Comparison of ENCODE assay signal across 8 mouse cellular contexts in the genomic region with DNA sequence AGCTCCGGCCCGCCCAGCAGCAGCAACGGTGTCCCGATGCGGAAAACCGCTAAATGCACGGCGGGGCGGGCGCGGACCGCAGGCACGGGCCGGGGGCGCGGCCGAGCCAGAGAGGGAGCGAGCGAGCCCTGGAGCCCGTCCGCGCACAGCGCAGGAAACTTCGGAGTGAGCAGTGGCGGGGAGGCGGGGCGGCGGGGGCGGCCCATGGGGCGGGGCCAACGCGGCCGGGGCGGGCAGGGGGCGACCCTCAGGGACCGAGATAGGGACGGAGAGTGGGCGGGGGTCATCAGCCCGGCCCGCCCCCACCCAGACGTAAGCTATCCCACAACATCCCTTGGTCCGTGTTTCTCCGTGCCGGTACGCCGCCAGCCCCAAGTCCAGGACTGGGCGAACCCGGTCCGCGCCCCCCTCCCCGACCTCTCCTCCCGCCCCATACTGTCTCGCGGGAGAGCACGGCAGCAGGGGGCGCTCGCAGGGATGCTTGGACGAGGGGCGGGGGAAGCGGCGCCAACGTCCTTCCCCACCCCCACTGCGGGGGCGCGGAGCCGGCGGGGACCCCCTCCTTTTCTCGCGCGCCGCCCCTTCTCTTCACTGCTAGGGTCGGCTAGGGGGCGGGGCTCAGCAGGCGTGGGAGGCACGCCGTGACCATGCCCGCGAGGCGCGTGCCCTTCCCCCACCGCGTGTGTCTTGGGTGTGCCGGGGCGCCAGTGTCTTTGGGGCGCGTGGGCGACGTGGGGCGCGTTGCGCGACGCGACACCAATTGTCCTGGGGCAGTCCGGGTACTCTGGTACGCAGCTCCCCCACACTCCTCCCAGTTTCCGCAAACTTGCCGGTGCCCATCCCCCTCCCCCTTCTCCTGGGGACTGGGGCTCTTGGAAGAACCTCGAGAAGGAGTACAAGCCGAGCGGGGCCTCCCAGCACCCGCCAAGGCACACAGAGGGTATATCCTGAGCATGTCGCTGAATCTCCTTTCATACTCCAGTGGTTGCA. TPM values are rescaled to one million over a fixed set of nuclear protein-coding genes. Genes with fewer than 3 reads are reported as not detected.
DNase-seq lines count a peak whose midpoint lies in the region; TF ChIP-seq lines count a peak whose summit lies in the region.

A gene (minus strand): TSS at position 167 of the 990 bp plus-strand sequence.

- H3K4me3 ChIP-seq in embryonic fibroblast, embryonic 13.5 days (ENCODE audit: insufficient read depth, low read length) = peak within 1 kb of the TSS; percentile 40
- H3K4me3 ChIP-seq in left cerebral cortex, adult 2 months = peak within 1 kb of the TSS; percentile 74
- peak within 1 kb of the TSS; percentile 53; the same call in 1 of the 2 replicates for H3K4me3 ChIP-seq in spleen, adult 2 months (ENCODE audit: extremely low read depth, insufficient read depth, insufficient read length)

- peak; percentile 90 for DNase-seq in A20 (ENCODE audit: low read depth, low spot score)
- DNase-seq in Muller cell, postnatal 12 days (ENCODE audit: inconsistent ontology term) = peak; percentile 84
- DNase-seq in heart, postnatal 4 days = peak; percentile 81
- DNase-seq in left cerebral cortex, adult 2 months (ENCODE audit: extremely low spot score in 1 of 2, low spot score in 2 of 2) = peak; percentile 69 to 79
- peak; percentile 85 for DNase-seq in mesoderm, embryonic 11.5 days (ENCODE audit: low read depth, low spot score)
- peak in 1 of 2 experiments; percentile 11 for DNase-seq in spleen, adult 2 months (ENCODE audit: low read depth in 1 of 2, low spot score in 2 of 2)
- no peak for DNase-seq in natural killer cell, adult 2 months (ENCODE audit: low spot score in 2 of 2)

- 3% methylated on average over 77 of the region's 103 CpGs for WGBS in spleen, adult 2 months

- H3K36me3 ChIP-seq in spleen, adult 2 months (ENCODE audit: control insufficient read depth, insufficient read depth, low read length) = no peaks in the 10 kb centered on the region

- H3K27ac ChIP-seq in embryonic fibroblast, embryonic 13.5 days (ENCODE audit: insufficient read depth, low read length) = no peak within 1 kb of the TSS
- H3K27ac ChIP-seq in left cerebral cortex, adult 2 months = peak within 1 kb of the TSS; percentile 61
- H3K27ac ChIP-seq in spleen, adult 2 months (ENCODE audit: insufficient read depth, low read length) = no peak within 1 kb of the TSS

- TF ChIP-seq CTCF in embryonic fibroblast, embryonic 13.5 days (IDR thresholded peaks at IDR 0.05; ENCODE audit: borderline replicate concordance, insufficient read depth, low read length) = peak; percentile 21; the same call in 1 of the 2 replicates
- TF ChIP-seq CTCF in left cerebral cortex, adult 2 months (IDR thresholded peaks at IDR 0.05) = peak; percentile 64
- peak; percentile 11; the same call in 1 of the 2 replicates for TF ChIP-seq CTCF in spleen, adult 2 months (IDR thresholded peaks at IDR 0.05; ENCODE audit: extremely low read depth, insufficient read depth, insufficient read length, insufficient replicate concordance)

- peaks cover 17% of the 10 kb centered on the region for H3K27me3 ChIP-seq in spleen, adult 2 months (ENCODE audit: control insufficient read depth, insufficient read depth, low read length)

- intact Hi-C loops in left cerebral cortex, adult 2 months (cut with DNase I) = loop anchor here (2.0 kb wide), 1 partner anchor 23 kb away; no protein-coding TSS in a partner anchor

- TF ChIP-seq POLR2A in embryonic fibroblast, embryonic 13.5 days (IDR thresholded peaks at IDR 0.05; ENCODE audit: low read depth, low read length) = peak; percentile 58
- TF ChIP-seq POLR2A in spleen, adult 2 months (IDR thresholded peaks at IDR 0.05; ENCODE audit: low read depth, low read length) = no peak

- no peaks in the 10 kb centered on the region for H3K4me1 ChIP-seq in embryonic fibroblast, embryonic 13.5 days (ENCODE audit: control insufficient read depth, insufficient read depth, low read length)
- H3K4me1 ChIP-seq in spleen, adult 2 months (ENCODE audit: control insufficient read depth, insufficient read depth, insufficient read length) = peaks cover 17% of the 10 kb centered on the region

RNA-seq across cellular contexts. Expression of the gene that starts here (rescaled TPM):
- polyA plus RNA-seq in embryonic fibroblast, embryonic 13.5 days (2011; ENCODE audit: insufficient read length, low read depth, missing spikeins) = 10.6 and 12.3 TPM in 2 replicates
- total RNA-seq in heart, postnatal 4 days (2021) = 10 to 100 TPM; 14.5 to 19.1 TPM
- total RNA-seq in left cerebral cortex, adult 2 months (2021) = 10 to 100 TPM; 45.2 to 48.0 TPM
- 11.6 and 14.4 TPM in 2 replicates for polyA plus RNA-seq in spleen, adult 2 months (2012; rRNA removed)

Comparison
In these comparisons a context has a peak if more than half of its experiments do, and no peak if none do; other contexts are left out.
1. DNase-seq: peak in A20 (single experiment), Muller cell, postnatal 12 days (single experiment), heart, postnatal 4 days (single experiment), left cerebral cortex, adult 2 months (2 of 2) and mesoderm, embryonic 11.5 days (single experiment); none in natural killer cell, adult 2 months (0 of 2).
2. CTCF ChIP-seq: peak in every context shown above with its lines; median percentile 64 in left cerebral cortex, adult 2 months; 21 in embryonic fibroblast, embryonic 13.5 days; 11 in spleen, adult 2 months.
3. Peak in every context shown above with its lines, with median percentiles within 50 percentile points of each other: H3K4me3 ChIP-seq.